Mouse (Mus musculus) kidney, embryonic 14.5 days (tissue): ENCODE data around the gene Ubash3a. TPM values are rescaled to one million over a fixed set of nuclear protein-coding genes. Genes with fewer than 3 reads are reported as not detected.
"Not testable (repeated sequence)": the region's sequence is repeated elsewhere in the genome, so short reads cannot be mapped to it uniquely, and the experiment has no call there.

Source experiments
- ATAC-seq: fragments of 200-750 bp; cut with Nextera tagmentation; 2 replicates; pipeline ENCODE4 v1.8.0; 2017; ENCODE audit warnings: moderate number of reproducible peaks, mild to moderate bottlenecking, moderate TSS enrichment, moderate library complexity; ENCODE audit not compliant: low FRiP score, low TSS enrichment
- H3K27ac ChIP-seq: fragments of 300-500 bp; sonication (generic); 2 replicates; pipeline ENCODE4 v1.5.1; 2014; ENCODE audit warnings: low read depth, mild to moderate bottlenecking, low read length, moderate library complexity, mixed read lengths
- H3K27me3 ChIP-seq: fragments of 300-500 bp; sonication (generic); 2 replicates; pipeline ENCODE4 v1.6.1; 2014; ENCODE audit warnings: mild to moderate bottlenecking, low read length; ENCODE audit not compliant: control insufficient read depth, insufficient read depth
- H3K36me3 ChIP-seq: fragments of 300-500 bp; sonication (generic); 2 replicates; pipeline ENCODE4 v1.6.1; 2014; ENCODE audit warnings: low read length, mixed read lengths; ENCODE audit not compliant: control insufficient read depth, insufficient read depth
- H3K4me1 ChIP-seq: fragments of 300-500 bp; sonication (generic); 2 replicates; pipeline ENCODE4 v1.6.1; 2014; ENCODE audit warnings: low read length, mixed read lengths; ENCODE audit not compliant: control insufficient read depth, insufficient read depth
- H3K4me2 ChIP-seq: fragments of 300-500 bp; sonication (generic); replicated peaks from 2 replicates; pipeline ENCODE4 v1.6.1; 2014; ENCODE audit warnings: low read depth, mild to moderate bottlenecking, low read length
- H3K4me3 ChIP-seq: fragments of 300-500 bp; sonication (generic); 2 replicates; pipeline ENCODE4 v1.5.1; 2014; ENCODE audit warnings: mild to moderate bottlenecking, low read length
- H3K9ac ChIP-seq: fragments of 300-500 bp; sonication (generic); 2 replicates; pipeline ENCODE4 v1.6.1; 2014; ENCODE audit warnings: low read depth, mild to moderate bottlenecking, low read length, moderate library complexity
- H3K9me3 ChIP-seq: fragments of 300-500 bp; sonication (generic); 2 replicates; pipeline ENCODE4 v1.6.1; 2016; ENCODE audit warnings: low read length; ENCODE audit not compliant: control insufficient read depth
- WGBS: fragments of 180-500 bp; shearing (Covaris S2); extraction: QIAGEN DNeasy Blood & Tissue Kit; methylation state at CpG from one replicate; pipeline ENCODE4 v1.1.7; 2014; 5-methylcytosine and 5-hydroxymethylcytosine counted together
- polyA plus RNA-seq: library from polyadenylated mRNA; unstranded; fragments of >200 nt; fragmentation: Nextera tagmentation; extraction: Ambion mirVana; gene quantifications from 2 replicates; pipeline ENCODE4 v1.2.1, GENCODE M21; 2014

The Ubash3a gene
- polyA plus RNA-seq, 1 experiment from 2014 or later = 0.14 TPM

GRCm38 (mm10) chr17:31269761-31270160 is 62.1 kb downstream of the Ubash3a start:
- H3K4me2 ChIP-seq = no peak overlapping the region
- H3K9ac ChIP-seq = no peak overlapping the region
- H3K36me3 ChIP-seq = no peaks in the 10 kb centered on the region
- no peaks in the 10 kb centered on the region for H3K4me1 ChIP-seq
- ATAC-seq = no peak
- no peak overlapping the region for H3K4me3 ChIP-seq
- WGBS = 90% methylated on average over 2 of the region's 2 CpGs
- no peak overlapping the region for H3K27ac ChIP-seq
- no peaks in the 10 kb centered on the region for H3K9me3 ChIP-seq
- H3K27me3 ChIP-seq = no peaks in the 10 kb centered on the region

- H3K4me3 ChIP-seq = no peak overlapping the region
- H3K36me3 ChIP-seq = no peaks in the 10 kb centered on the region
- ATAC-seq = no peak
- H3K27me3 ChIP-seq = no peaks in the 10 kb centered on the region
- WGBS = 92% methylated on average over 4 of the region's 4 CpGs
- H3K4me2 ChIP-seq = no peak overlapping the region
- no peak overlapping the region for H3K9ac ChIP-seq
- no peaks in the 10 kb centered on the region for H3K9me3 ChIP-seq
- no peak overlapping the region for H3K27ac ChIP-seq
- no peaks in the 10 kb centered on the region for H3K4me1 ChIP-seq
These were observed 62.6 kb downstream of the Ubash3a start for GRCm38 (mm10) chr17:31270246-31270645.

GRCm38 (mm10) chr17:31270736-31271135 is 63.1 kb downstream of the Ubash3a start:
- not testable (repeated sequence) for H3K4me1 ChIP-seq, H3K9ac ChIP-seq, H3K27me3 ChIP-seq, H3K4me2 ChIP-seq, H3K4me3 ChIP-seq, H3K27ac ChIP-seq, ATAC-seq, H3K9me3 ChIP-seq, H3K36me3 ChIP-seq
- 75% methylated on average over 8 of the region's 8 CpGs for WGBS

- H3K4me2 ChIP-seq = no peak overlapping the region
- H3K36me3 ChIP-seq = no peaks in the 10 kb centered on the region
- no peak for ATAC-seq
- no peak overlapping the region for H3K4me3 ChIP-seq
- WGBS = 61% methylated on average over 6 of the region's 7 CpGs
- no peaks in the 10 kb centered on the region for H3K27me3 ChIP-seq
- H3K9ac ChIP-seq = no peak overlapping the region
- H3K9me3 ChIP-seq = no peaks in the 10 kb centered on the region
- H3K4me1 ChIP-seq = no peaks in the 10 kb centered on the region; the same call in 1 of the 2 replicates
- no peak overlapping the region for H3K27ac ChIP-seq
These were observed 63.6 kb downstream of the Ubash3a start for GRCm38 (mm10) chr17:31271136-31271851.

GRCm38 (mm10) chr17:31272416-31273165 is 64.9 kb downstream of the Ubash3a start:
- no peak overlapping the region for H3K4me3 ChIP-seq
- WGBS = 88% methylated on average over 9 of the region's 9 CpGs
- no peak overlapping the region for H3K4me2 ChIP-seq
- no peak overlapping the region for H3K9ac ChIP-seq
- H3K27ac ChIP-seq = no peak overlapping the region
- H3K4me1 ChIP-seq = peaks cover 9% of the 10 kb centered on the region
- H3K36me3 ChIP-seq = no peaks in the 10 kb centered on the region
- ATAC-seq = no peak
- no peaks in the 10 kb centered on the region for H3K27me3 ChIP-seq
- H3K9me3 ChIP-seq = no peaks in the 10 kb centered on the region

GRCm38 (mm10) chr17:31273631-31274030 is 66.0 kb downstream of the Ubash3a start:
- WGBS = 95% methylated on average over 8 of the region's 8 CpGs
- H3K27me3 ChIP-seq = no peaks in the 10 kb centered on the region
- no peak overlapping the region for H3K4me2 ChIP-seq
- H3K4me3 ChIP-seq = no peak overlapping the region
- no peak for ATAC-seq
- peaks cover 12% of the 10 kb centered on the region for H3K4me1 ChIP-seq
- no peak overlapping the region for H3K27ac ChIP-seq
- H3K9ac ChIP-seq = no peak overlapping the region
- no peaks in the 10 kb centered on the region for H3K36me3 ChIP-seq
- no peaks in the 10 kb centered on the region for H3K9me3 ChIP-seq

- H3K4me1 ChIP-seq = peaks cover 12% of the 10 kb centered on the region
- WGBS = 72% methylated on average over 6 of the region's 6 CpGs
- no peak for ATAC-seq
- no peak overlapping the region for H3K27ac ChIP-seq
- no peaks in the 10 kb centered on the region for H3K9me3 ChIP-seq
- H3K27me3 ChIP-seq = no peaks in the 10 kb centered on the region
- H3K9ac ChIP-seq = no peak overlapping the region
- H3K36me3 ChIP-seq = no peaks in the 10 kb centered on the region
- H3K4me3 ChIP-seq = no peak overlapping the region
- H3K4me2 ChIP-seq = no peak overlapping the region
These were observed 67.5 kb downstream of the Ubash3a start for GRCm38 (mm10) chr17:31275181-31275580.

GRCm38 (mm10) chr17:31276207-31276921 is 68.7 kb downstream of the Ubash3a start:
- H3K9ac ChIP-seq = 0 out of 2 replicates have a peak overlapping the region, but pooled peaks have one; percentile 40
- no peak overlapping the region for H3K27ac ChIP-seq
- peak overlapping the region; percentile 86 for H3K4me2 ChIP-seq
- H3K4me1 ChIP-seq = peaks cover 12% of the 10 kb centered on the region
- peak; percentile 9; the same call in 1 of the 2 replicates for ATAC-seq
- WGBS = 23% methylated on average over 9 of the region's 9 CpGs
- peak overlapping the region; percentile 52 for H3K4me3 ChIP-seq
- no peaks in the 10 kb centered on the region for H3K27me3 ChIP-seq
- no peaks in the 10 kb centered on the region for H3K9me3 ChIP-seq
- no peaks in the 10 kb centered on the region for H3K36me3 ChIP-seq
